Mouse (Mus musculus): ENCODE measurements around the gene Flt4. TPM values are rescaled to one million over a fixed set of nuclear protein-coding genes. Genes with fewer than 3 reads are reported as not detected.
A peak's percentile ranks its signal among the peaks of the same experiment; 100 is the strongest.

The Flt4 gene
- polyA plus RNA-seq, 1 experiment from 2014 or later, result 5.3 TPM

DNA sequence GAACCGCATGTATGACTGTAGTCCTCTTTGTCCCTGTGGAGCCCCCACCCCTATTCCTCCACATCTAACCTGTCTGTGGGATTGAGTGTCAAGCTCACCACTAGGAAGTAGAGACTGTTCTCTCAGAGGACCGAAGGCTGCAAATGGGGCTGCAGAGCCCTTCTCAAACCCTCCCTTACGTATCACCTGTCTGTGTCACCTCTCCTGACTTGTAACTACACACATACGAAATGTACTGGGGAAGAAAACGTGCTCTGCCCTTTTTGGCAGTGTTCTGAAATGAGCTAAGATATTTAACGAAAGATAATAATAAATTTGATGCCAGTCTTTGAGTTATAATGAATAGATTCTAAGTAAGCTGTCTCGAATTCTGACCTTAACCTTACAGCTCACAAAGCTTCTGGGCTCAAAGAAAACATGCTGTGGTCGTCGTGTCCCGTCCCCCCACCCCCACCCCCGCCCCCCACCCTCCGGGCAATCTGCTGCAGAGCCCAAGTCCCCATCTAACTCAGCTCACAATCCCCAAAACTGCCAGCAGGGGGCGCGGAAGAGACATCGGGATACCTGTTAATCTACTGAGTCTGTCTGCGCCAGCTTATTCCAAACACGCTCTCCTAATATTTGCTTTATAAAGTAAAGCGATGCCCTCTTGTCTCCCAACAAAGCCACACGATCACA lies 43.5 kb downstream of the Flt4 start:
- Histone ChIP-seq H3K27ac (no peak overlapping the region), H3K27me3 (ENCODE audit: insufficient read depth, low read length) (no peaks in the 10 kb centered on the region), H3K4me2 (ENCODE audit: low read length) (peak overlapping the region; percentile 46), H3K4me1 (replicated peaks; ENCODE audit: insufficient read depth, low read length) (peaks cover 11% of the 10 kb centered on the region), H3K36me3 (ENCODE audit: insufficient read depth, low read length) (no peaks in the 10 kb centered on the region), H3K9me3 (replicated peaks; ENCODE audit: low read length) (no peaks in the 10 kb centered on the region), H3K9ac (ENCODE audit: low read depth, low read length) (no peak overlapping the region), H3K4me3 (replicated peaks; ENCODE audit: low read depth, low read length) (no peak overlapping the region)
- ATAC-seq (replicated peaks; ENCODE audit: low FRiP score, low read depth) (no peak), DNase-seq (ENCODE audit: low spot score) (peak; percentile 86)
- TF ChIP-seq CTCF (IDR thresholded peaks at IDR 0.05; ENCODE audit: low read depth), result peak; percentile 76
- WGBS, result 22% methylated on average over 19 of the region's 19 CpGs

DNA sequence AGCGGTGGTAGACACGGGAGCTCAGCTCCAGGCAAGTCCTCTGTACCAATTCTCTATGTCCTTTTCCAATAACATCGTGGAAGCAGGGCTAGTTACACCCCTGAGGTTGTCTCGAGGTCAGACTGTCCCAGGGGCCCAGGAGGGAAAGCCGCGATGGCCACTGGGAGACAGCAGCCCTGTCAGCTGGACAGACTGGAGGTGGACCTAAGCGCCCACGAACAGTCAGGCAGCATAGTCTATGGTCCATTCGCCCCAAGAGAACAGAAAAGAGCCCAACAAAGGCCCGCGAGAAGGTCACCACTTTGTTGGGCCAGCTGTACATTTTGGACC lies 44.0 kb downstream of the Flt4 start:
- H3K27me3 ChIP-seq (ENCODE audit: insufficient read depth, low read length), result no peaks in the 10 kb centered on the region
- no peak overlapping the region for H3K27ac ChIP-seq
- DNase-seq (ENCODE audit: low spot score), result no peak
- peak overlapping the region; percentile 46 for H3K4me2 ChIP-seq (ENCODE audit: low read length)
- TF ChIP-seq CTCF (IDR thresholded peaks at IDR 0.05; ENCODE audit: low read depth), result no peak; the same call in 1 of the 2 replicates
- H3K36me3 ChIP-seq (ENCODE audit: insufficient read depth, low read length), result no peaks in the 10 kb centered on the region
- ATAC-seq (replicated peaks; ENCODE audit: low FRiP score, low read depth), result 0 out of 2 replicates have a peak, but pooled peaks have one; percentile 26
- WGBS, result 32% methylated on average over 11 of the region's 11 CpGs
- H3K9ac ChIP-seq (ENCODE audit: low read depth, low read length), result no peak overlapping the region
- H3K4me1 ChIP-seq (replicated peaks; ENCODE audit: insufficient read depth, low read length), result peaks cover 15% of the 10 kb centered on the region
- no peaks in the 10 kb centered on the region for H3K9me3 ChIP-seq (replicated peaks; ENCODE audit: low read length)
- no peak overlapping the region for H3K4me3 ChIP-seq (replicated peaks; ENCODE audit: low read depth, low read length)

DNA sequence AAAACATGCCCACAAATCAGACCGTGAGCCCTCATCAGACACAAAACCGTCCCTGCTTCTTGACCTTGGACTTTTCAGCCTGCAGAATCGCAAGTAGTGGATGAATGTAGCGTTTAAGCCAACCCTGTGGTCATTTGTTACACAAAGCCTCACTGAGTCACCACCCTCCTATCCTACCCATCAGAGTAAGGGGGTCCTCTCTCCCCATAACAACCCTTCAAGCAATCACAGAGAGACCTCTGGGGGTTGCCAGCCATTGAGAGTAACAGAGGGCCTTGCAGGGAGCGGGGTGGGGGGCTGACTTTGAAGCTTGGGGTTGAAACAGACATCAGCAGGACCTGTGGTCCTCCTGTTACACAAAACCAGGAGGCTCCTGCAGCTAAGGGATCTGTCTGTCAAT lies 45.6 kb downstream of the Flt4 start:
- Histone ChIP-seq H3K27ac (no peak overlapping the region), H3K9ac (ENCODE audit: low read depth, low read length) (no peak overlapping the region), H3K4me2 (ENCODE audit: low read length) (no peak overlapping the region), H3K4me1 (replicated peaks; ENCODE audit: insufficient read depth, low read length) (peaks cover 18% of the 10 kb centered on the region), H3K27me3 (ENCODE audit: insufficient read depth, low read length) (no peaks in the 10 kb centered on the region), H3K36me3 (ENCODE audit: insufficient read depth, low read length) (no peaks in the 10 kb centered on the region), H3K4me3 (replicated peaks; ENCODE audit: low read depth, low read length) (no peak overlapping the region), H3K9me3 (replicated peaks; ENCODE audit: low read length) (no peaks in the 10 kb centered on the region)
- TF ChIP-seq CTCF (IDR thresholded peaks at IDR 0.05; ENCODE audit: low read depth), result no peak
- 89% methylated on average over 5 of the region's 5 CpGs for WGBS
- ATAC-seq (replicated peaks; ENCODE audit: low FRiP score, low read depth) (no peak), DNase-seq (ENCODE audit: low spot score) (no peak)

DNA sequence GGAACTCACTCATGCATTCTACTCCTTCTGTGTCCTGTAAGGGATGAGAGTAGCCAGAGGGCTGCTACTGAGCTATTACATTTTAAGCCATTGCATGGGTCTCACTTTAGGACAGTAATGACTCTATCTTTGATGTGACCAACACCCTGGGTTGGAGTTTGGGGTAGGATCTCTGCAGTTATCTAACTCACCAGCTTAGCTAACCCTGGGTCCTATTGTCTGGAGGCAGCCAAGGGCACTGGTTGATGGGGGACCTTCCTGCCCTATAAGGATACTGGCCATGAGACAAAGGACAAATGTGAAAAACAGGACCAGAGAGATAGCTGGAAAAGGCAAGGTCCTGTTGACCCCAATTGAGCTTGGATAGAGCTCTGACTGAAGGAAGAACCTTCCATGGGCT lies 46.4 kb downstream of the Flt4 start:
- Histone ChIP-seq H3K27ac (no peak overlapping the region), H3K36me3 (ENCODE audit: insufficient read depth, low read length) (no peaks in the 10 kb centered on the region), H3K9ac (ENCODE audit: low read depth, low read length) (no peak overlapping the region), H3K4me2 (ENCODE audit: low read length) (no peak overlapping the region), H3K27me3 (ENCODE audit: insufficient read depth, low read length) (no peaks in the 10 kb centered on the region), H3K9me3 (replicated peaks; ENCODE audit: low read length) (no peaks in the 10 kb centered on the region), H3K4me3 (replicated peaks; ENCODE audit: low read depth, low read length) (no peak overlapping the region), H3K4me1 (replicated peaks; ENCODE audit: insufficient read depth, low read length) (peaks cover 17% of the 10 kb centered on the region)
- no peak for DNase-seq (ENCODE audit: low spot score)
- no peak for ATAC-seq (replicated peaks; ENCODE audit: low FRiP score, low read depth)
- no peak for TF ChIP-seq CTCF (IDR thresholded peaks at IDR 0.05; ENCODE audit: low read depth)

DNA sequence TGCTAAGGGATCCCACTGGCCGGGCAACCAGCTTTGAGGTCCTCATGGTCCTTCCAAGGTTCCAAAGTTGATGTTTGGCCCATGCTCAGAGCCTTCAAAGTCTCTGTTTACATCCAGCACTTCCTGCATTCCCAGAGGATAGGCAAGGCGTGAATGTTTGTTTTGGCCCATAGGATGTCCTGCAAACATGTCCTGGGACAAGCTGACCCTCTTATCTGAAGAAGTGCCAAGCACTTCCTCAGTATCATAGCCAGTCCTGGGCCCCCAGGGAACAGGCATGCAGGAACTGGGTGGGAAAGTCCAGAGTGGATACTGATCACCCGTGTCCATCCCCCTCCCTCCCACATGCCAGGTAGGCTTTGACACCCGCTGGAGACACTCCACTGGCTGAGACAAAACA lies 49.0 kb downstream of the Flt4 start:
- no peak for ATAC-seq (replicated peaks; ENCODE audit: low FRiP score, low read depth)
- 59% methylated on average over 4 of the region's 4 CpGs for WGBS
- H3K27ac ChIP-seq, result no peak overlapping the region

DNA sequence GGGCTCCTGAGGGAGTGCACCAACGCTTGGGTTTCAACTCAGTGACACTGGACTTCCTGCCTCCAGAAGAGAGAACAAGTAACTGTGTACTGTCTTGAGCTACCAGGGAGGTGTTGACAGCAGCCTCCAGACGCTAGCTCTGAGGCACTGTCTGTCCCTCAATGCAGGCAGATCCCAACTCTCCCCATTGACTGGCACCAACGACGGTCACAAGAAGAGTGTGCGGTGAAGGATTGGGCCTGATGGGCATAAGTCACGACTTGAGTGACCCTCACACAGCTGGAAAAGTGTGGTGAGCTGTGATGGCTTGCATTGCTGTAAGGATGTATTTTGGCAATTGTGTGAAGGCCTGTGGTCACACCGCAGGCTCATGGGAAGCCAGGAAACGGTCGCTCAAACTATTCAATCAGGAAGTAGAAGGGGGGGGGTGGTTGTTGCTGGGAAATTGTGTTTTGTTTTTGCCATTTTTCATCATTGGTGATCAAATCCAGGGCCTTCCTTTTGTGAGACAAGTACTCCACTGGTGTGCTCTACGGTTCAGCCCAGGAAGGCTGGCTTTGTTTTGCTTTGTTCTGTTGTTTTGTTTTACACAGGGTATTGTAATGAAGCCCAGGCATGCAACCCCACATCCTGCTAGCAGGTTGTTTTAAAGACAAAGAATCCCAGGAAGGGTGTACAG lies 49.9 kb downstream of the Flt4 start:
- H3K9me3 ChIP-seq (replicated peaks; ENCODE audit: low read length), result no peaks in the 10 kb centered on the region
- H3K9ac ChIP-seq (ENCODE audit: low read depth, low read length), result no peak overlapping the region
- no peaks in the 10 kb centered on the region for H3K36me3 ChIP-seq (ENCODE audit: insufficient read depth, low read length)
- H3K4me2 ChIP-seq (ENCODE audit: low read length), result no peak overlapping the region
- peak overlapping the region; percentile 47; the same call in 1 of the 2 replicates for H3K27ac ChIP-seq
- no peaks in the 10 kb centered on the region for H3K27me3 ChIP-seq (ENCODE audit: insufficient read depth, low read length)
- TF ChIP-seq CTCF (IDR thresholded peaks at IDR 0.05; ENCODE audit: low read depth), result no peak
- 72% methylated on average over 10 of the region's 10 CpGs for WGBS
- H3K4me3 ChIP-seq (replicated peaks; ENCODE audit: low read depth, low read length), result no peak overlapping the region
- 0 out of 2 replicates have a peak, but pooled peaks cover 8% of the 10 kb centered on the region for H3K4me1 ChIP-seq (replicated peaks; ENCODE audit: insufficient read depth, low read length)
- DNase-seq (ENCODE audit: low spot score), result no peak
- ATAC-seq (replicated peaks; ENCODE audit: low FRiP score, low read depth), result no peak

More for the DNA sequence above, 49.0 kb downstream of the Flt4 start:
- no peak for DNase-seq (ENCODE audit: low spot score)
- no peak for TF ChIP-seq CTCF (IDR thresholded peaks at IDR 0.05; ENCODE audit: low read depth)
- H3K27me3 ChIP-seq (ENCODE audit: insufficient read depth, low read length), result no peaks in the 10 kb centered on the region
- no peak overlapping the region for H3K4me3 ChIP-seq (replicated peaks; ENCODE audit: low read depth, low read length)
- H3K4me1 ChIP-seq (replicated peaks; ENCODE audit: insufficient read depth, low read length), result peaks cover 10% of the 10 kb centered on the region; the same call in 1 of the 2 replicates
- no peak overlapping the region for H3K9ac ChIP-seq (ENCODE audit: low read depth, low read length)
- H3K9me3 ChIP-seq (replicated peaks; ENCODE audit: low read length), result no peaks in the 10 kb centered on the region
- no peak overlapping the region for H3K4me2 ChIP-seq (ENCODE audit: low read length)
- H3K36me3 ChIP-seq (ENCODE audit: insufficient read depth, low read length), result no peaks in the 10 kb centered on the region
